Mouse (Mus musculus) mouse embryonic stem cell (cell line): Measurements from ENCODE around the gene Fitm1.

Source experiments
- in situ Hi-C, 2 experiments: fragments of 300-500 bp; cut with MboI; formaldehyde crosslinking; loops; 1 replicate in 1 of 2; 3 replicates in 1 of 2; pipeline ENCODE4 v1.14.3; 2019 to 2020; ENCODE audit warnings: low sequenced_read_pairs in 2 of 2, low pct_unique_long_range_greater_than_20kb in 1 of 2, mixed read lengths in 1 of 2; ENCODE audit not compliant: unreplicated experiment in 1 of 2

Gene Fitm1

DNA sequence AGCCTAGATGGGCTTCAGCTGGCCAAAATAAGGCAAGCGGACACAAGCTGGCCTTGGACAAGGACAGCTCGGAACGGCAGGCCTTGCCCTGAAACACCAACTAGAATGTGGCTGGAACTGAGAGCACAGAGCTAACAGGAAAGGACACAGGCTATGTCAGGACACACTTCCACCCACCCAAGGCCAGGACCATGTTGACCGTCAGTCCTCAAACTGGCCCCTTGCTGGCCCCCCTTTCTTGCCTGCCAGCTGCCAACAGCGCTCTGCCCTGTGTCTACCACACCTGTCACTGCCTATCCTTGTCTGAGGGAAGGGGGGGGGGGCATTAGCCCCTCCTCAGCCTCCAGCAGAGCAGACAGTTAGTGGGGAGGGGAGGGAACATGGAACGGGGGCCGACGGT is at the start of gene Fitm1:
TSS of gene Fitm1 (plus strand) at position 316 of the 400 bp plus-strand sequence.
- in situ Hi-C loops, result no loop called here

DNA sequence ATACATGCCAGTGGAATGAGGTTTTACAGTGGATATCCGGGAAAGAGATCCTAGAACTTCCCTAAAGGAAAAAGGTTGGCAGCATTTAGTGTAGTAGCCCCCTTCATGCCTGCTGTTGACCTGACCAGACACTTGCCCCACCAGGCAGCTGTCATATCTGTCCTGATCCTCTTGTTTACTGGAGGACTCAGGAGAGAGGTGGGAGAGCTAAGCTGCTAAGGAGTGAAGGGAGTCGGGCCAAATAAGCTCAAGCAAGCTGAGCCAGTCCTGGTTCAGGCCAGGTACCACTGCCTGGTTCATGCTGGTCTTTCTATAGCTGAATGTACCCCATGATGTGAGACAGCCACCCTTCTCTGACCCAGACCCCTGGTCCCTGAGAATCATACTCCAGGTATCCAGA is 48.7 kb upstream of the Fitm1 start:
- in situ Hi-C loops, result no loop called here

DNA sequence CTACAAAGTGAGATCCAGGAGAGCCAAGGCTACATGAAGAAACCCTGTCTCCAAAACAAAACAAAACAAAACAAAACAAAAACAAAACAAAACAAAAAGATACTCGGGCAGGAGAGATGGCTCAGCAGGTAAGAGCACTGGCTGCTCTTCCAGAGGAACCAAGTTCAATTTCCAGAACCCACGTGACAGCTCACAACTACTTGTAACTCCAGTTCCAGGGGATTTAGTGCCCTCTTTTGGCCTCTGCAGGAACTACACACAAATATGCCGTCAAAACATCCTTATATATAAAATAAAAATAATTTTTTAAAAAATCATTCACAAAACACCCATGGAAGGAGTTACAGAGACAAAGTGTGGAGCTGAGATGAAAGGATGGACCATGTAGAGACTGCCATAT is 47.5 kb upstream of the Fitm1 start:
- in situ Hi-C loops, result no loop called here

DNA sequence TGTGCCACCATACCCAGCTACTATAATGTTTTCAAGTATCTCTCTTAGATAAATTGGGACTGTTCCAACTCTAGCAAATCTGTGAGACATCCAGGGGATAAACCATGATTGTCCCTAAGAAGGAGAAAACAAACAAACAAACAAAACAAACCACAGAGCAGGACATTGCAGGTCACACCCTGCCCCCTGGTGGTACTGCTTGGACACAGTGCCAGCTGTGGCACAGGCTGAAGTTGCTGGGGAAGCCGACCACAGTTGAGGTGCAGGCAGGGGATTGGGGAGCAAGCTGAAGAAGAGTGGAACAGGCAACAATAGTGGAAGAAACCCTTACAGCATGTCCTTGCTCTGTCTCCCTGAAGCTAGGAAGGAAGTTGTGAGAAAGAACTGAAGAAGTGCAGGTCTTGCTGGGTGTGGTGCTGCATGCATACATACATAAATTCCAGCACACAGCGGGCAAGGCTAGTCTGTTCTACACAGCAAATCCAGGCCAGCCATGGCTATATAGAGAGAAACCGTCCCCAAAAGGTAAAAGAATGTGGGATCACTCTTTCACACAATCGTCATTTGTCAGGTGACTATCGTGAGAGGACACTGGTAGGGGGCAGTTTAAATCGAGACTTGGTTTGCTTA is 39.2 kb upstream of the Fitm1 start:
- in situ Hi-C loops, result no loop called here

DNA sequence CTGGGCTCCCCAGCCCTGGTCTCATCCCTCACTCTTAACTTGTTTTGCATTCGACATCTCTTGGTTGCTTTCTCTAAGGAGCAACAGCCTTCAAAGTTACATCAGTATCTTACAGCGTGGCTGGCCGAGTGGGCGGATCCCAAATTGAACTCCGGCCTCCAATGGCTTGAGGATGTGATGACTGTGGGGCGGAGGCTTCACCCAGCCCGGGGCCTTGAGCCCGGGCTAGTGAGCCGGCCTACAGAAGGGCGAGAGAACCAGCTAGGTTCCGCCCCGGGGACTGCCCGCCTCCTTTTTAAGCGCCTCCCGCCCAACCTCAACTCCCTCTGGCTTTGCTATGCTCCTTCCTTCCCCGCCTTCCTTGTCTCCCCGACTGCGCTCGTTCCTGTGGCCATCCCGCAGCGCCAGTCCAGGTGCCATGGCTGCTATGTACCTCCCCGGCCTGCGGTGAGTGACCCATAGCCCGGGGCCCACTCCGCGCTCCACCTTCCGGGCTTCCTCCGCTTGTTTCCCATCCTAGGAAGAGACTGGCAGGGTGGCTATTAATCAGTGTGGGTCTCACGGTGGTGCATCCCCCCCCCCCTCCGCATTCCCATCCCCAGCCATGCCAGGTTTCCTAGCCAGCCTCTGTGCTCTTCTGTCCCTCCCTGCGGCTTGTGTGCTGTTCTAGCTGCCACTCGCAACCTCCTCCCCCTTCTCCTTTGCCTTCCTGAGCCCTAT is 35.2 kb upstream of the Fitm1 start, which contains the start of gene Pck2:
TSS of gene Pck2 (plus strand) at position 200 of the 720 bp plus-strand sequence.
- in situ Hi-C loops, result no loop called here

DNA sequence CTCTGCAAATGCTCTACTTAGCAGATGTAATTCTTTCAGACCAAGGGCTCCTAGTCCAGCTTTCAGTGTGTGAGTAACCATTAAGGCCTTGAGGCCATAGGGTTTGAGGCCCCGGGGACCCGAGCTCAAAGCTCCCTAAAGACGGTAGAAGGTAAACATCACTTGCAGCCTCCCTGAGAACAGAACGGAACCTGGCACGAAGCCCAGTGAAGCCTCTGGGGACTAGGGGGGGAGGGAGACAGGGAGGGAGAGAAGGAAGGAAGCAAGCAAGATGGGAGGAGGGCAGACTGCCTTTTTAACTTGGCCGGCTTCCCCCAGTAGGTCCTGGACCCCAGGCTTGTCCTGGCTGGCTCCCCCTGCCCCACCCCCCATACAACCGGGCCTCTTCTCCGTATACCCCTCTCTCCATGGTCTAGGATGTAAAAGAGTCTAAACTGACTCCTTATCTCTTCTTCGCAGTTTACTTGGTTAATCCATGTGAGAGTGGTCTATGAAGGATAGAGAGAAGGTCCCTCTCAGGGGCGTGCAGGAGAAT is 34.6 kb upstream of the Fitm1 start:
- in situ Hi-C loops, result no loop called here

DNA sequence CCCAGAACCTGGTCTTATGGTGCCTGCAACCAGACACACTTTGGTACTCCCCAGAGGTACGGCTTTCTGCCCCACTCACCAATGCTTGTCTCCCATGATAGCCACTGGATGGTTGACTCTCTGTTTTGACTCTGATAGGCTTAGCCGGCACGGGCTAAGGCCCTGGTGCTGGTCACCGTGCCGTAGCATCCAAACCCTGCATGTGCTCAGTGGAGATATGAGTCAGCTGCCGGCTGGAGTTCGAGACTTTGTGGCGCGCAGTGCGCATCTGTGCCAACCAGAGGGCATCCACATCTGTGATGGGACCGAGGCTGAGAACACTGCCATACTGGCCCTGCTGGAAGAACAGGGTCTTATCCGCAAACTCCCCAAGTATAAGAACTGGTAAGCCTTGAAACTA is 33.1 kb upstream of the Fitm1 start:
- in situ Hi-C loops, result no loop called here

DNA sequence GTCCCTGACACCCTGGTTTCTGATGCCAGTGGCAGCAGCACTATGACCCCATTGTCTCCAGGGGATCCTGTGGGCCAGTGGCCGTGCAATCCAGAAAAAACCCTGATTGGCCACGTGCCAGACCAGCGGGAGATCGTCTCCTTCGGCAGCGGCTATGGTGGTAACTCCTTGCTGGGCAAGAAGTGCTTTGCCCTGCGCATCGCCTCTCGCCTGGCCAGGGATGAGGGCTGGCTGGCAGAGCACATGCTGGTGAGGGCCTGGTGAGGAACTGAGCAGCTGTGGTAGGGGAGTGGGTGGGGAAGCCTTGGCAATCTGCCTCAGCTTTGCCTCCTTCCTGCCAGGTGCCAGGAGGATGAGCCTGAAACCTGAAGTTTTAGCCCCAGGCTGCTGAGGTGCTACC is 31.1 kb upstream of the Fitm1 start:
- in situ Hi-C loops, result no loop called here

DNA sequence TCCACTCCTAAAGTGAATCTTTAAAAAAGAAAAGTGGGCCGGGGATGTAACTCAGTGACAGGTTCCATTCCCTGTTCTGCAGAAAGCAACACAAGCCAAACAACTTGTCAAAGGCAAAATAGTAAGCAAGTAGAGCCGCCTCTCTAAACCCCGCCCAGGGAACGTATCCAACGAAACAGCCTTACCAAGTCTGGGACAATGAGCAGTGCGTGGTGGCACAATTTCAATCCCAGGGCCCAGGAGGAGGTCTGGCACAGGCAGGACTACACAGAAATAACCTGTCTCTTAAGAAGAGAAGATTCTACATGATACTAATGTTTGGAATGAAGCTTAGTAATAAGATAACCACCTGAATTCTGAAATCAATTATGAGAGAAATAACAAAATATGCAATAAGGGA is 25.2 kb upstream of the Fitm1 start:
- in situ Hi-C loops, result no loop called here

DNA sequence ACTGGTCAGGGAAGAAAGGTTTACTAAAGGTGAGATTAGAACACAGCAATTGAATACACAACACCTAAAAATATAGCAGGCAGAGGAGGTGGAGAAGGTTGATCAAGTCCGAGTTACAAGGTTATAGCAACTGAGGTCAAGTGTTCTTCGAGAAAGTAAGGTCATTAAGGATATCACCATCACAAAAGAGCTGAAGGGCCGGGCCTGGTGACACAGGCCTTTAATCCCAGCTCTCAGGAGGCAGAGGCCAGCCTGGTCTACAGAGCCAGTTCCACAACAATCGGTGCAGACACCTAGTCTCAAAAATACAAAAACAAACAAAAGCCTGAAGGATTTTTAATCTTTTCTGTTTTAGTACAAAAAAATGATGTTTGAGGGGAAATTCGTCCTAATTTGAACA is 24.1 kb upstream of the Fitm1 start:
- in situ Hi-C loops, result no loop called here

DNA sequence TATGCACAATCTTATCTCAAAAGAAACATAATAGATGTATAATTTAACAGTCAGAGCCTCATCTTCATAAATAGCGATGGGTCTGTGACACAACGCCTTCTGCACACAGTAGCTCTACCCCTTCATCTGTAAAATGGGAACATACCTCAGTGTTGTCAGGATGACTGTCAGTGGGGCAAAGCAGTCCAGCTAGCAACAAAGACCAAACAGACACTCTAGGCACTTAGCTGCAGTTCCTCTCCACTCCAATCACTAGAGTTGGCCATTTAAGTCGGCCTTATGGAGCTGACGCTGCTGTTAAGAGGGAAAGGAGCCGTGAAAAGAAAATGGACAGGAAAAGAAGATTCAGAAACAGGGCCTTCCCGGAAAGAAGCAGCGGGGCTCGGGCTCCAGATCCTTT is 23.6 kb upstream of the Fitm1 start:
- in situ Hi-C loops, result no loop called here

DNA sequence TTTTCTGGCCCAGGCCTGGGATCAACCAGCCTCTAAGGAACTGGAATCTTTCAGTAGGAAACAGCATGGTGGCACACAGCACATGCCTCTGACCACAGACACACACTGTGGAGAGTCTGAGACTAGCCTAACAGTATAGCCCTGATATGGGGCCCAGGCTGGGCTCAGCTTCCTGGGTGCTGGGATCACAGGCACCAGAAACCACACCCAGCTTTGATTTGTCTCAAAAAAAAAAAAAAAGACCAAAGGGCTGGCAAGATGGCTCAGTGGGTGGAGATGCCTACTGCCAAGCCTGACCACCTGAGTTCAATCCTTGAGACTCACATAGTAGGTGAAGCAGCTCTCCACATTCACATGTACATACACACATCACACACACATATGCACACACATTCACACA is 20.8 kb upstream of the Fitm1 start:
- in situ Hi-C loops, result no loop called here

DNA sequence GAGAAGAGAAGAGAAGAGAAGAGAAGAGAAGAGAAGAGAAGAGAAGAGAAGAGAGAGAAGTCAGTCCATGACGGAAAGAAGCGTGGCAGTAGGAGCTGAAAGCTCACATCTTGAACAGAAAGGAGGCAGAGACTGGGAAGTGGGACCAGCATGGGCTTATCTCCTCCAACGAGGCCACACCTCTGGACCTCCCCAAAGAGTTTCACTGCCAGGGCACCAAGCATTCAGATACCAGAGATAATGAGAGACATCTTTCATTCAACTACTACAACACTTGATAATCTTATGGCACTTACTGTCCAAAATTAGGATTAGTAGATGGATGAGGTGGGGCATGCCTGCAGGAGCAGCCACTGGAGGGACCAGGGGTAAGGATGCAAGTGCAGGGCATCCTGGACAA is 19.6 kb upstream of the Fitm1 start:
- in situ Hi-C loops, result no loop called here

DNA sequence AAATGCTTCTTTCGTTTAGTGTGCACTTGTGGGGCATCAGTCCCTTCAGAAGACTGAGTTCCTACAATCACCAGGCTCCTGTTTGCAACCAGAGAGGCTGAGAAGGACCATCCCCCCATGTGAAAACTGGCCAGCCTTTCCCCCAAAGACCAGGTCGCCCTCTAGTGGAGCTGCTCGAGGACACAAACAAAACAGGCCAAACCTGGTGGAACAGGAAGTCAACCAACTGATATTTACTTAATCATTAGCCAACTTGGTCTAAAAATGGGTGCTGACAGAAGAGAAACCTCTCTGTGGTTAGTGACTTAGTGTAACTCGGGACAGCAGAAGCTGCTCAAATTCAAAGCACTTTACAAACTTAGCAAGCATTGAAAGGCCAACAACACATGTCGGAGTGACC is 18.4 kb upstream of the Fitm1 start:
- in situ Hi-C loops, result no loop called here

DNA sequence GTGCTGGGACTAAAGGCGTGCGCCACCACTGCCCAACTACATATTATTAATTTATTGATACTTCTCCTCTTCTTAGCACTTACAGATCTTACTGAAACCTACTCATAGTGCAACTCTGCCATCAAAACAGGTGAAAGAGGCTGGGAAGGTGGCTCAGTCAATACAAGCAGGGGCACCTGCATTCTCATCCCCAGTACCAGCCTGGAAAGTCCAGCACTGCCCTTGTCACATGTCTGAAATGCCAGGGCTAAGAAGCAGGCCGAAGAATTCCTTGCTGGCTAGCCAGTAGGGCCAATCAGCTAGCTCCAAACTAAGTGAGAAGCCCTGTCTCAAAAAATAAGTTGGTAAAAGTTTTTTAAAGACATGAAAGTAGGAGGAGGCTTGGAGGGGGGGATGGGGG is 17.8 kb upstream of the Fitm1 start:
- in situ Hi-C loops, result no loop called here

DNA sequence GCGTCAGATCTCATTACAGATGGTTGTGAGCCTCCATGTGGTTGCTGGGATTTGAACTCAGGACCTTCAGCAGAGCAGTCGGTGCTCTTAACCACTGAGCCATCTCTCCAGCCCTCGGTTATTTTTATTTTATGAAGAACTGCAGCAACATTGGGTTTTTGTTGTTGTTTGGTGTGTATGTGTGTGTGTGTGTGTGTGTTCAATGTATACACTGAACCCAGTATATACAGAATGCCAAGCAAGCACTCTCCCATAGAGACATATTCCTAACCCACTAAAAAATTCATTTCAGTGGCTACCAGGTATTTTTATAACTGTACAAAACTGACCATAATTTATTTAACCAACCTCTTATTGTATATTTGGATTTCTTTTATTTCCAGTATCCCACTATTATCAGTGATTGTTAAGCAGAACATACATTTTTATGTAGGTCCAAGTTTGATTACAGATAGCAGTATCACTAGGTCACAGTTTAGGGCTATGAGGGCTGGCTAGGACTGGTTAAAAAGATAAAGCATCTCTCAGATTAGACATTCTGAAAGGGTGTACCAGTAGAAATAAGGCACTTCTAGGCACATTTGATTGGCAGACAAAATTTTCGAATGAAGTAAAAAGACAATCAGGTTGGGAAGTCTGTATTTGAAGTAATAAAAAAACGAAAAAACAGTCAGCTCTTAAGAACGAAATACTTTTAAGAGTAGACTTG is 16.5 kb upstream of the Fitm1 start:
- in situ Hi-C loops, result no loop called here

DNA sequence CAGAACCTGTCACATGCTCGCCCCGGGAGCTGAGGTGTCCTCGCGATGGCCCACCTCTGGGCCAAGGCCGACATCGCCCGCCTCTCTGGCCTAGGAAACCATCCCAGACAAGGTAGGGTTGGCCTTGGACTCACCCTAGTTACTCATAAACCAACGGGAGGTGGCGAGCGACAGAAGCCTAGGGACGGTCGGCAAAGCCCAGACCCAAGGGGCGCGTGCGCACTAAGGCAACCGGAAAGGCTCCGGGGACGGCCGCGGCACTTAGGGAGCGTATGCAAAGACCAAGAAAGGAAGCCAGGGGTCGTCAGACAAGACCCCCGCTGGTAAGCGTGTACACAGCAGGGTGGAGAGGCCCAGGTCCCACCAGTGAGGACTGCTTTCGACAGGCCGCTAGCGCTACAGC is 15.6 kb upstream of the Fitm1 start, which contains the start of gene Dcaf11:
TSS of gene Dcaf11 (plus strand) at position 208 of the 403 bp plus-strand sequence.
- in situ Hi-C loops, result no loop called here

DNA sequence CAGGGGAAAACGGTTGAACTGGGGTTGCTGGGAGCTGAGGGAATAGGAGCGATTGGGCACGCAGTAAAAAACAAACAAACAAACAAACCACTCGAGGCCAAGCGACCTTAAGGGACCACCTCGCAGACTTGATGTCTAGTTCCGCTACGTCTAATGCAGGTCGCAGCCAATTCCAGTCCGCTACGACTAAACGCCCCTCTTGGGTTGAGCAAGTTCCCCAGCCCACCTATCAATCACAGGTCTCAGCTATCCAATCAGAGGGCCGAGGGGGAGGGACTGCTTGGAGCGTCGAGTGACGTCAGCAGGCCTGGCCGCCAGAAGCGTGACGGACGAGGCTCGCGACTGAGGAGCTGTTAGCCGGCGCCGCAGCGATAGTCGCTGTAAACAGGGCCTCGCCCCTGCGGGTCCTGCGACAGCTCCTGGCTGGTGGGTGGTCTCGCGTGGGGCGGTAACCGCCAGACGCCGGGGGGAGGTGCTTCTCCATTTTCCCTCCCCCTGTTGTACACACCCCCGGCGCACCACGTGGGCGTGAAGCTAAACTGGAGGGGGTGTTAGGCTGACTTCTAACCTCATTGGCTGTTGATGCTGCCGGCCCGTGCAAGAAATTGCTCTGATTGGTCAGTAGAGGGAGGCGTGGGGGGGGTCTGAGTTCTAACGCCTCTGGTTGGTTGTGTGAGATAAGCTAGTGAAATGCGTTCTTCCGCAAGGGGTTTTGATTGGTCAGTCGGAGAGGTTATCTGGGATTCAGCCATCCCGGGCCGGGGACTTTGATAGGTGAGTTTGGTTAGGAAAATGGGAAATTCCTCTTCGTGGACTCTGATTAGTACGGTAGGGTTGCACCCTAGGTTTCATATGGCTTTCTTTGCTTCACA is 15.0 kb upstream of the Fitm1 start, which contains the start of gene A730061H03Rik:
TSS of gene A730061H03Rik (minus strand) at position 205 of the 872 bp plus-strand sequence.
- in situ Hi-C loops, result no loop called here
